Mouse (Mus musculus) heart, embryonic 16.5 days (tissue): ENCODE results near the gene Tmc4. TPM values are rescaled to one million over a fixed set of nuclear protein-coding genes. Genes with fewer than 3 reads are reported as not detected.
A peak's percentile ranks its signal among the peaks of the same experiment; 100 is the strongest.

Experiments
- ATAC-seq: fragments of 200-750 bp; cut with Nextera tagmentation; replicated peaks from 2 replicates; pipeline ENCODE4 v1.8.0; 2017; ENCODE audit warnings: moderate number of reproducible peaks; ENCODE audit not compliant: insufficient read depth, low FRiP score; ENCODE audit errors: extremely low read depth
- H3K27ac ChIP-seq: fragments of 300-500 bp; sonication (generic); 2 replicates; pipeline ENCODE4 v1.5.1; 2014; ENCODE audit warnings: mild to moderate bottlenecking, low read length, control low read depth, moderate library complexity
- H3K27me3 ChIP-seq: fragments of 300-500 bp; sonication (generic); 2 replicates; pipeline ENCODE4 v1.6.1; 2014; ENCODE audit warnings: low read length, mixed read lengths; ENCODE audit not compliant: control insufficient read depth, insufficient read depth
- H3K36me3 ChIP-seq: fragments of 300-500 bp; sonication (generic); 2 replicates; pipeline ENCODE4 v1.6.1; 2014; ENCODE audit not compliant: control insufficient read depth, insufficient read depth
- H3K4me1 ChIP-seq: fragments of 300-500 bp; sonication (generic); 2 replicates; pipeline ENCODE4 v1.6.1; 2014; ENCODE audit warnings: low read length, mixed read lengths; ENCODE audit not compliant: control insufficient read depth, insufficient read depth
- H3K4me2 ChIP-seq: fragments of 300-500 bp; sonication (generic); 2 replicates; pipeline ENCODE4 v1.6.1; 2014; ENCODE audit warnings: low read depth, mild to moderate bottlenecking, control low read depth, low read length
- H3K4me3 ChIP-seq: fragments of 300-500 bp; sonication (generic); 2 replicates; pipeline ENCODE4 v1.5.1; 2014; ENCODE audit warnings: mild to moderate bottlenecking, control low read depth, low read length
- H3K9ac ChIP-seq: fragments of 300-500 bp; sonication (generic); 2 replicates; pipeline ENCODE4 v1.6.1; 2014; ENCODE audit warnings: low read length, control low read depth
- H3K9me3 ChIP-seq: fragments of 300-500 bp; sonication (generic); replicated peaks from 2 replicates; pipeline ENCODE4 v1.6.1; 2016; ENCODE audit warnings: low read length; ENCODE audit not compliant: control insufficient read depth
- WGBS: fragments of 180-500 bp; shearing (Covaris S2); extraction: QIAGEN DNeasy Blood & Tissue Kit; methylation state at CpG from one replicate; pipeline ENCODE4 v1.1.7; 2014; 5-methylcytosine and 5-hydroxymethylcytosine counted together
- polyA plus RNA-seq: library from polyadenylated mRNA; unstranded; fragments of >200 nt; fragmentation: Nextera tagmentation; extraction: Ambion mirVana; gene quantifications from 2 replicates; pipeline ENCODE4 v1.2.1, GENCODE M21; 2015

Tmc4 gene
- polyA plus RNA-seq, 1 experiment from 2014 or later: 7.3 TPM

GRCm38 (mm10) chr7:3694076-3694948, 17.0 kb upstream of the Tmc4 start:
- Histone ChIP-seq H3K27ac (peak overlapping the region; percentile 92), H3K36me3 (peaks cover 29% of the 10 kb centered on the region), H3K9me3 (no peaks in the 10 kb centered on the region), H3K4me3 (peak overlapping the region; percentile 83), H3K27me3 (no peaks in the 10 kb centered on the region), H3K4me2 (peak overlapping the region; percentile 70), H3K4me1 (peaks cover 11% of the 10 kb centered on the region), H3K9ac (peak overlapping the region; percentile 90)
- ATAC-seq: peak; percentile 50
- under 1% methylated on average over 53 of the region's 55 CpGs for WGBS

GRCm38 (mm10) chr7:3693809-3694075, 16.4 kb upstream of the Tmc4 start:
- Histone ChIP-seq H3K4me2 (peak overlapping the region; percentile 70), H3K9me3 (no peaks in the 10 kb centered on the region), H3K27ac (peak overlapping the region; percentile 92), H3K27me3 (no peaks in the 10 kb centered on the region), H3K36me3 (peaks cover 23% of the 10 kb centered on the region), H3K9ac (peak overlapping the region; percentile 90), H3K4me3 (peak overlapping the region; percentile 83), H3K4me1 (peaks cover 11% of the 10 kb centered on the region)
- no peak for ATAC-seq
- under 1% methylated on average over 18 of the region's 18 CpGs for WGBS

- peak; percentile 90 for ATAC-seq
- Histone ChIP-seq H3K4me3 (peak within 1 kb of the TSS; percentile 83), H3K27me3 (no peaks in the 10 kb centered on the region), H3K36me3 (peaks cover 18% of the 10 kb centered on the region), H3K4me2 (peak within 1 kb of the TSS; percentile 70), H3K27ac (peak within 1 kb of the TSS; percentile 92), H3K9me3 (no peaks in the 10 kb centered on the region), H3K9ac (peak within 1 kb of the TSS; percentile 90), H3K4me1 (peaks cover 11% of the 10 kb centered on the region)
- WGBS: under 1% methylated on average over 55 of the region's 55 CpGs
Observed at GRCm38 (mm10) chr7:3692987-3693808, 15.8 kb upstream of the Tmc4 start, which contains the start of gene Mboat7. TSS of gene Mboat7 (minus strand) at chr7:3693523.

GRCm38 (mm10) chr7:3692382-3692986, 15.1 kb upstream of the Tmc4 start, which contains the start of gene Tsen34:
TSS of gene Tsen34 (plus strand) at chr7:3692863.
- under 1% methylated on average over 49 of the region's 49 CpGs for WGBS

GRCm38 (mm10) chr7:3691919-3692318, 14.6 kb upstream of the Tmc4 start:
- peak overlapping the region; percentile 83 for H3K4me3 ChIP-seq
- H3K27me3 ChIP-seq: no peaks in the 10 kb centered on the region
- WGBS: 26% methylated on average over 3 of the region's 3 CpGs
- H3K9ac ChIP-seq: peak overlapping the region; percentile 90
- H3K27ac ChIP-seq: no peak overlapping the region; the same call in 1 of the 2 replicates
- ATAC-seq: no peak
- peak overlapping the region; percentile 70 for H3K4me2 ChIP-seq
- no peaks in the 10 kb centered on the region for H3K9me3 ChIP-seq
- H3K4me1 ChIP-seq: peaks cover 11% of the 10 kb centered on the region
- H3K36me3 ChIP-seq: peaks cover 10% of the 10 kb centered on the region

More at GRCm38 (mm10) chr7:3692382-3692986, 15.1 kb upstream of the Tmc4 start, which contains the start of gene Tsen34:
- Histone ChIP-seq H3K27me3 (no peaks in the 10 kb centered on the region), H3K9ac (peak within 1 kb of the TSS; percentile 90), H3K9me3 (no peaks in the 10 kb centered on the region), H3K36me3 (peaks cover 14% of the 10 kb centered on the region), H3K27ac (peak within 1 kb of the TSS; percentile 92), H3K4me1 (peaks cover 11% of the 10 kb centered on the region), H3K4me3 (peak within 1 kb of the TSS; percentile 83), H3K4me2 (peak within 1 kb of the TSS; percentile 70)
- ATAC-seq: no peak

- Histone ChIP-seq H3K9ac (no peak overlapping the region), H3K4me2 (no peak overlapping the region), H3K4me3 (no peak overlapping the region), H3K27me3 (no peaks in the 10 kb centered on the region), H3K9me3 (no peaks in the 10 kb centered on the region), H3K36me3 (peaks cover 14% of the 10 kb centered on the region), H3K27ac (no peak overlapping the region), H3K4me1 (no peaks in the 10 kb centered on the region)
- 83% methylated on average over 31 of the region's 31 CpGs for WGBS
- ATAC-seq: no peak
Observed at GRCm38 (mm10) chr7:3685400-3686187, 8.2 kb upstream of the Tmc4 start.

- Histone ChIP-seq H3K27ac (no peak overlapping the region), H3K4me1 (no peaks in the 10 kb centered on the region), H3K27me3 (no peaks in the 10 kb centered on the region), H3K9ac (no peak overlapping the region), H3K36me3 (peaks cover 16% of the 10 kb centered on the region), H3K9me3 (no peaks in the 10 kb centered on the region), H3K4me3 (no peak overlapping the region), H3K4me2 (no peak overlapping the region)
- whole genome bisulfite sequencing: 87% methylated on average over 8 of the region's 8 CpGs
- no peak for ATAC-seq
Observed at GRCm38 (mm10) chr7:3684698-3685097, 7.3 kb upstream of the Tmc4 start.

- WGBS: 84% methylated on average over 10 of the region's 10 CpGs
- no peaks in the 10 kb centered on the region for H3K4me1 ChIP-seq
- no peak for ATAC-seq
- H3K27me3 ChIP-seq: no peaks in the 10 kb centered on the region
- H3K4me2 ChIP-seq: no peak overlapping the region
- peaks cover 16% of the 10 kb centered on the region for H3K36me3 ChIP-seq
- no peaks in the 10 kb centered on the region for H3K9me3 ChIP-seq
- H3K27ac ChIP-seq: no peak overlapping the region
- no peak overlapping the region for H3K4me3 ChIP-seq
- no peak overlapping the region for H3K9ac ChIP-seq
Observed at GRCm38 (mm10) chr7:3683908-3684550, 6.7 kb upstream of the Tmc4 start.
